Mouse (Mus musculus): ENCODE measurements around the gene Stum. TPM values are rescaled to one million over a fixed set of nuclear protein-coding genes. Genes with fewer than 3 reads are reported as not detected.
A peak's percentile ranks its signal among the peaks of the same experiment; 100 is the strongest.

Gene Stum
- 6.4 and 7.2 TPM in 2 replicates for polyA plus RNA-seq (2014; fragmentation: Nextera tagmentation; extraction: Ambion mirVana)

DNA sequence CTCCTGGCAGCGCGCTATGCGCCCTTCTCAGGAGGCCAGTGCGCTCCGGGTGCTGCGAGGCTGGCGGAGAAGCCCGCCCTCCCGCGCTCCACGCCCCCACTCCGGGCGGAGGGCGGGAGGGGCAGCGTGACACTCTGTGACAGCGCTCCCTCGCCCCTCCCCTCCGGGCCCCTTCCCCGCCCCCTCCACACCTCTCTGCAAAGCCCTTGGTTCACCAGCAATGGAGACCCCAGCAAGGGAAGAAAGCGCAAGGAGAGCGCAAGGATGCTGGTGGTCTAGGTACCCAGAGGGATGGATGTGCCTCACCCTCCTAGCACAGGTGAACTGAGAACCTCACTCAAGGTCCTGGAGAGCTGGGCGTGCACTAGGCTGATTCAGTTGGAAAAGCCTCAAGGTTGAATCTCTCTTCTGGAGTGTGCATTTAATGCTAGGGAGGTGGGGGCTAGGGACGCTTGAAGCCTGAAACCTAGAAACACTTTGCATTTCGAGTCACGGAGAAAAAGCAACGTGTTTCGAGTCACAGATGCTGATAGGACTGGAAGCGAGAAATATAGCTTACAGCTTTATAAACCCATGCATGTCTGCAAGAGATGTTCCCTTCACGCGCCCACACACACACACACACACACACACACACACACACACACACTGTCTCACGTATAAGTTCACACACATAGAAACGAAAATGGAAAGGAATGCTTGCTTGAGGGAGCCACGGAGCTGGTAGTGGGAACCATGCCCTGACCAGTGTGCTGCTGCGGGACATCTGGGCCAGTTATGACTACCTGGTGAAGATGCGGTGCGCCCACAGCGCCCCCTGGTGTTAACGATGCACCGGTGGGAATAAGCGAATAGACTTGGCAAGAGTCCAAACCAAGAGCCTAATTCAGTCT is at the start of gene Stum:
Gene Stum (minus strand): TSS at position 106 of the 893 bp plus-strand sequence.
- DNase-seq = peak; percentile 86
- Histone ChIP-seq H3K36me3 (ENCODE audit: control insufficient read depth, insufficient read depth, low read length) (no peaks in the 10 kb centered on the region), H3K27ac (replicated peaks; ENCODE audit: low read depth, low read length) (no peak within 1 kb of the TSS), H3K4me1 (ENCODE audit: control insufficient read depth, insufficient read depth, low read length) (peaks cover 18% of the 10 kb centered on the region), H3K4me3 (replicated peaks; ENCODE audit: low read depth, low read length) (peak within 1 kb of the TSS; percentile 47), H3K4me2 (ENCODE audit: low read length) (peak within 1 kb of the TSS; percentile 78), H3K27me3 (ENCODE audit: control insufficient read depth, insufficient read depth, low read length) (peaks cover 22% of the 10 kb centered on the region), H3K9me3 (ENCODE audit: control insufficient read depth, low read length) (no peaks in the 10 kb centered on the region), H3K9ac (replicated peaks; ENCODE audit: low read length) (peak within 1 kb of the TSS; percentile 54)
- peak; percentile 63 for ATAC-seq (ENCODE audit: low FRiP score, low TSS enrichment)
- 2% methylated on average over 40 of the region's 40 CpGs for WGBS

DNA sequence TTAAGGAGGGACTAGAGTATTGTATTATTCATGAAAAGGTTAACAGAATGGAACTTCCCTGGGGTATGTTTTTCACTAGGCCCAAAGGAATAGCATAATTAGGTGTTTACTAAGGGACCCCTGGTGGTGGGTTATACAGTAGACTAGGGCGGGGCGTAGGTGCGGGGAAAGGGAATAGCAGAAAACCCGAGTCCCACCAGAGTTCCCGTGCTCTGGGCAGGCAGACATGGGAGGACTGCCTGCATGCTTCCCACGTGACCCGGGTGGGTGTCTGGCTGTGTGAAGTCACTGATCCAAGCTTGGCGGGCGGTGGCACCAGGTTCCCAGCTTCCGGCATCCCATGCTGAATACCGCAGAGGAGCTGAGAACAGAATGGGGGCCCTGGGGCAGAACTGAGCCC is 49.4 kb upstream of the Stum start:
- no peaks in the 10 kb centered on the region for H3K27me3 ChIP-seq (ENCODE audit: control insufficient read depth, insufficient read depth, low read length)
- no peak overlapping the region for H3K9ac ChIP-seq (replicated peaks; ENCODE audit: low read length)
- DNase-seq = no peak
- H3K4me1 ChIP-seq (ENCODE audit: control insufficient read depth, insufficient read depth, low read length) = 0 out of 2 replicates have a peak, but pooled peaks cover 4% of the 10 kb centered on the region
- H3K36me3 ChIP-seq (ENCODE audit: control insufficient read depth, insufficient read depth, low read length) = no peaks in the 10 kb centered on the region
- no peak overlapping the region for H3K4me2 ChIP-seq (ENCODE audit: low read length)
- peaks cover 9% of the 10 kb centered on the region; the same call in 1 of the 2 replicates for H3K9me3 ChIP-seq (ENCODE audit: control insufficient read depth, low read length)
- H3K4me3 ChIP-seq (replicated peaks; ENCODE audit: low read depth, low read length) = no peak overlapping the region
- 98% methylated on average over 11 of the region's 11 CpGs for WGBS
- no peak for ATAC-seq (ENCODE audit: low FRiP score, low TSS enrichment)
- H3K27ac ChIP-seq (replicated peaks; ENCODE audit: low read depth, low read length) = no peak overlapping the region

DNA sequence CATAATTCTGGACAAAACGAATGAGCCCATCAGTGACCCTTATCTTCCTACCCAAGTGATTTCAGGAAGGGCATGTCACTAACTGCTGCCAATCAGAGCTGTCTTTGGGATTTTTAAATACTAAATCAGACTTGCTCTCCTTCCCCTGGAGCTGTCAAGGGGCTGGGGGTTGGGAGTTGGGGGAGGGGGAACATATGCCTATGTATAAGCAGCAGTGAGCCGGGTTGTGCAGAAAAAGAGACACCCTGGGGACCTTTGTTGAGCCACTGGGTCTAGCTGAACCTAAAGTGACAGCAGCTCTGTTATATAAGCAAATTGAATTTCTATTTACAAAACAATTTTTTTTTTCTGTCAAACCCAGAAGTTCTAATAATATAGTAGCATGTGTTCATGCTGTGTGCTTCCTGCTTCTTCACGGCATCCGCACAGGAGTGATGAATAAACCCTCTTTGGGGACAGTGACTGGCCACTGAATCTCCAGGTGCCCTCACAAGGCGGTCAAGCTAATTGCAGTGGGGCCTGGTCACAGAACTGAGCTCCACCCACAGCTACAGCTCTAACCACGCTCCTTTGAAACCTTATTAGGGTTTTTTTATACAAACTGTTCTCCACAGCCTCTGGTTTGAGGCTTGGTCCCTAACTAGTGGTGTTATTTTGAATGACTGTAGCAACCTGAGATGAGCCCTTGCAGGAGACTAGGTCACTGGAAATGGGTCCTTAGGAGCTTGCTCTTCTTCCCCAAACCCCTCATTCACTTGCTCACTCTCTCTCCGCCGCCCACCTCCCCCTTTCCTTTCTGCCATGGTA is 47.4 kb upstream of the Stum start:
- DNase-seq (no peak), ATAC-seq (ENCODE audit: low FRiP score, low TSS enrichment) (no peak)
- H3K27ac ChIP-seq (replicated peaks; ENCODE audit: low read depth, low read length) = no peak overlapping the region
- no peak overlapping the region for H3K4me2 ChIP-seq (ENCODE audit: low read length)
- no peak overlapping the region for H3K4me3 ChIP-seq (replicated peaks; ENCODE audit: low read depth, low read length)
- peaks cover 9% of the 10 kb centered on the region; the same call in 1 of the 2 replicates for H3K9me3 ChIP-seq (ENCODE audit: control insufficient read depth, low read length)
- H3K27me3 ChIP-seq (ENCODE audit: control insufficient read depth, insufficient read depth, low read length) = no peaks in the 10 kb centered on the region
- 0 out of 2 replicates have a peak, but pooled peaks cover 4% of the 10 kb centered on the region for H3K4me1 ChIP-seq (ENCODE audit: control insufficient read depth, insufficient read depth, low read length)
- no peak overlapping the region for H3K9ac ChIP-seq (replicated peaks; ENCODE audit: low read length)
- H3K36me3 ChIP-seq (ENCODE audit: control insufficient read depth, insufficient read depth, low read length) = no peaks in the 10 kb centered on the region
- WGBS = 67% methylated on average over 8 of the region's 8 CpGs

GRCm38 (mm10) chr1:180529847-180530246 is 46.5 kb upstream of the Stum start:
- ATAC-seq (ENCODE audit: low FRiP score, low TSS enrichment) (no peak), DNase-seq (no peak)
- Histone ChIP-seq H3K36me3 (ENCODE audit: control insufficient read depth, insufficient read depth, low read length) (no peaks in the 10 kb centered on the region), H3K27ac (replicated peaks; ENCODE audit: low read depth, low read length) (no peak overlapping the region), H3K4me3 (replicated peaks; ENCODE audit: low read depth, low read length) (no peak overlapping the region), H3K27me3 (ENCODE audit: control insufficient read depth, insufficient read depth, low read length) (no peaks in the 10 kb centered on the region), H3K9ac (replicated peaks; ENCODE audit: low read length) (no peak overlapping the region), H3K9me3 (ENCODE audit: control insufficient read depth, low read length) (peaks cover 9% of the 10 kb centered on the region; the same call in 1 of the 2 replicates), H3K4me1 (ENCODE audit: control insufficient read depth, insufficient read depth, low read length) (0 out of 2 replicates have a peak, but pooled peaks cover 4% of the 10 kb centered on the region), H3K4me2 (ENCODE audit: low read length) (no peak overlapping the region)
- 91% methylated on average over 7 of the region's 7 CpGs for WGBS

DNA sequence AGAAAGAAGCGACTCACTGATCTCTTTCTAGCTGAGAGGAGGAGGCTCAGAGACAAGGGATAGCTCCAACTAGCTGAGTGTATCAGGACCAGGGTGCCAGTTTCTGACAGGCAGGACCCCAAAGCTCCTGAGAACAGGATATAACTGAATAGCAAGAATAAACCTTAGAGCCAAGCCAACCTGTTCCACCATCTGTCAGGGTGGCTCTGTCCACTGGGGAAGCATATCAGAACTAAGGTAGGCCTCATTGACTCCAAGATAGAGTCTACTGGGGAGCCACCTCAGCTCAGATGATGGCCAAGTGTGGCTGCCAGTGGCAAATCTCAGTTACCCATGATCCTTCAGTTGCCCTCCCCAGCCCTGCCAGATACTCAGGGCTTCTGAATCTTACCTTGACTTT is 42.0 kb upstream of the Stum start:
- H3K9ac ChIP-seq (replicated peaks; ENCODE audit: low read length) = no peak overlapping the region
- no peaks in the 10 kb centered on the region for H3K27me3 ChIP-seq (ENCODE audit: control insufficient read depth, insufficient read depth, low read length)
- 0 out of 2 replicates have a peak, but pooled peaks cover 2% of the 10 kb centered on the region for H3K4me1 ChIP-seq (ENCODE audit: control insufficient read depth, insufficient read depth, low read length)
- H3K9me3 ChIP-seq (ENCODE audit: control insufficient read depth, low read length) = no peaks in the 10 kb centered on the region
- H3K4me3 ChIP-seq (replicated peaks; ENCODE audit: low read depth, low read length) = no peak overlapping the region
- DNase-seq (no peak), ATAC-seq (ENCODE audit: low FRiP score, low TSS enrichment) (no peak)
- H3K4me2 ChIP-seq (ENCODE audit: low read length) = no peak overlapping the region
- H3K27ac ChIP-seq (replicated peaks; ENCODE audit: low read depth, low read length) = no peak overlapping the region
- no peaks in the 10 kb centered on the region for H3K36me3 ChIP-seq (ENCODE audit: control insufficient read depth, insufficient read depth, low read length)
- 75% methylated on average over 1 of the region's 1 CpGs for WGBS

- no peak overlapping the region for H3K4me2 ChIP-seq (ENCODE audit: low read length)
- WGBS = 90% methylated on average over 2 of the region's 2 CpGs
- no peaks in the 10 kb centered on the region for H3K27me3 ChIP-seq (ENCODE audit: control insufficient read depth, insufficient read depth, low read length)
- H3K27ac ChIP-seq (replicated peaks; ENCODE audit: low read depth, low read length) = no peak overlapping the region
- DNase-seq (no peak), ATAC-seq (ENCODE audit: low FRiP score, low TSS enrichment) (no peak)
- H3K9ac ChIP-seq (replicated peaks; ENCODE audit: low read length) = no peak overlapping the region
- no peaks in the 10 kb centered on the region for H3K36me3 ChIP-seq (ENCODE audit: control insufficient read depth, insufficient read depth, low read length)
- no peaks in the 10 kb centered on the region for H3K9me3 ChIP-seq (ENCODE audit: control insufficient read depth, low read length)
- H3K4me1 ChIP-seq (ENCODE audit: control insufficient read depth, insufficient read depth, low read length) = no peaks in the 10 kb centered on the region
- H3K4me3 ChIP-seq (replicated peaks; ENCODE audit: low read depth, low read length) = no peak overlapping the region
These were observed 40.0 kb upstream of the Stum start for GRCm38 (mm10) chr1:180523320-180523719.

DNA sequence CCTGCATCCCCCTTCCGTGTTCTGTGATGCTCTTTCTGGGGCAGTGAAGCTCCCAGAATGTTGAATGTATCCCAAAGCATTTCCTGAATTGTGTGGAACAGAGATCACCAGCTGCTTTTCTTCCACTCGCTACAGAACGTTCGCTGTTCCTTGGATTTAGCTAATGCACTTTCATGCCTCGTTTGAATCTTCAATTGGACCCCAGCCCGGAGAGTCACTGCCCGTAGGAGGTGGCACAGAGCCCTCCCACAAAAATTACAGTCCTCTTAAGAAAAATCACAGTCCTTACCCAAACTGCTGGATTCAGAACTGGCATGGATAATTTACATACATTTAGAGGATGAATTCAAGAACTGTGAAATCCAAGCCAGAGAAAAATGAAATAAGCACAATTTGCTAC is 36.9 kb upstream of the Stum start:
- H3K9ac ChIP-seq (replicated peaks; ENCODE audit: low read length) = no peak overlapping the region
- no peaks in the 10 kb centered on the region for H3K4me1 ChIP-seq (ENCODE audit: control insufficient read depth, insufficient read depth, low read length)
- no peak overlapping the region for H3K27ac ChIP-seq (replicated peaks; ENCODE audit: low read depth, low read length)
- H3K4me2 ChIP-seq (ENCODE audit: low read length) = no peak overlapping the region
- ATAC-seq (ENCODE audit: low FRiP score, low TSS enrichment) = no peak
- no peak overlapping the region for H3K4me3 ChIP-seq (replicated peaks; ENCODE audit: low read depth, low read length)
- H3K27me3 ChIP-seq (ENCODE audit: control insufficient read depth, insufficient read depth, low read length) = no peaks in the 10 kb centered on the region
- H3K9me3 ChIP-seq (ENCODE audit: control insufficient read depth, low read length) = no peaks in the 10 kb centered on the region
- H3K36me3 ChIP-seq (ENCODE audit: control insufficient read depth, insufficient read depth, low read length) = no peaks in the 10 kb centered on the region
- WGBS = 30% methylated on average over 7 of the region's 7 CpGs
- DNase-seq = peak; percentile 39

DNA sequence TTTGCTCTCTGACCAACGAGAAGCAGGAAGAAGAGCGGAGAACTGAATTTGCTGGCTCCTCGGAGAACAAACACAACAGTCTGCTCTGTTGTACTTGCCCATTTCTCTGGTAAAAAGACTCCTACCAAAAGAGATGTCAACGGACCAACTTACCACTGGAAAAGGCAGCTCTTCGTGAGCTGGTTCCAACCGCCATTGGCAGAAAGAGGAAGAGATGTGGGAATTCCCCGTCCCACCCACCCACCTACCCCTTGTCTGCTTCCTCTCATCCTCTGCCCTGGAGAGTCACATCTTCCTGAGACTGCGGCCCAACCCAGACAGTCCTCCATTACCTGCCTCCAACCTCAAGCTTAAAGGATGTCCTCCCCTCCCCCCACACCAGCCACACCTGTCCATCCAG is 36.2 kb upstream of the Stum start:
- no peak overlapping the region for H3K4me3 ChIP-seq (replicated peaks; ENCODE audit: low read depth, low read length)
- 93% methylated on average over 8 of the region's 8 CpGs for WGBS
- H3K9ac ChIP-seq (replicated peaks; ENCODE audit: low read length) = no peak overlapping the region
- H3K36me3 ChIP-seq (ENCODE audit: control insufficient read depth, insufficient read depth, low read length) = no peaks in the 10 kb centered on the region
- H3K4me2 ChIP-seq (ENCODE audit: low read length) = no peak overlapping the region
- no peaks in the 10 kb centered on the region for H3K4me1 ChIP-seq (ENCODE audit: control insufficient read depth, insufficient read depth, low read length)
- H3K9me3 ChIP-seq (ENCODE audit: control insufficient read depth, low read length) = no peaks in the 10 kb centered on the region
- H3K27me3 ChIP-seq (ENCODE audit: control insufficient read depth, insufficient read depth, low read length) = no peaks in the 10 kb centered on the region
- DNase-seq (no peak), ATAC-seq (ENCODE audit: low FRiP score, low TSS enrichment) (no peak)
- no peak overlapping the region for H3K27ac ChIP-seq (replicated peaks; ENCODE audit: low read depth, low read length)
